Comparison of ENCODE assay signal across 16 mouse cellular contexts in the genomic region with DNA sequence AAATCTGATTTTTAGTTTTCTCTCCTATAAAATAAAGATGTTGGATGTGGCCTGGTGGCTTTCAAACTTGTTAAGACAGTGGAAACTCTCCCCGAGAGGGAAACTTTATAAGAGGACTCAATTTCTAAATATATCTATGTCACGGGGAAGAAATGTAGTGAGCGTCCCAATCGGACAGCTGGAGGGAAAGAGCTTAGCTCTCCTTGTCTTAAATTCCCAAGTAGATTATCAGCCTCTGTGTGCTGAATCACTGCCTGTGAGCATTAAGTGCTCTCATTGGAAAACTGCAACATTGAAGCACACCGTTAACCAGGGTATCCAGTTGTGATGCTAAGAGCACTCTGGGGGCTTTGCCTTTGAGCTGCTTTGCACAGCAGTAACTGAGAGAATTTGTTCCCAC. TPM values are rescaled to one million over a fixed set of nuclear protein-coding genes. Genes with fewer than 3 reads are reported as not detected.
A peak's percentile ranks its signal among the peaks of the same experiment; 100 is the strongest.
DNase-seq lines count a peak whose midpoint lies in the region; ATAC-seq and TF ChIP-seq lines count a peak whose summit lies in the region.
"Had no signal": no experiment of that assay in that cellular context is flagged by ENCODE, and none has a peak within 500 bp of the region (broad histone marks: within the 10 kb centered on the region; RNA-seq: fewer than 3 reads in every experiment).

No protein-coding gene starts in this region.

- no peak overlapping the region for H3K4me3 ChIP-seq in heart, embryonic 13.5 days
- no peak overlapping the region for H3K4me3 ChIP-seq in midbrain, embryonic 10.5 days
- no peak overlapping the region for H3K4me3 ChIP-seq in midbrain, embryonic 13.5 days (replicated peaks)
- H3K4me3 ChIP-seq in limb, embryonic 14.5 days (replicated peaks; ENCODE audit: low read length) = no peak overlapping the region
- H3K4me3 ChIP-seq: erythroblast, embryonic 14.5 days; left cerebral cortex, adult 2 months; lung, embryonic 15.5 days; stomach, embryonic 15.5 days had no signal

- DNase-seq in heart, adult 11 months = no peak
- no peak for DNase-seq in midbrain, embryonic 10.5 days (ENCODE audit: low spot score)
- DNase-seq in limb, embryonic 14.5 days (ENCODE audit: low spot score) = peak; percentile 25
- peak; percentile 43 for DNase-seq in retina, postnatal 7 days (ENCODE audit: low read depth, low spot score)
- DNase-seq in Muller cell, postnatal 12 days (ENCODE audit: inconsistent ontology term) = no peak
- DNase-seq: gastrocnemius, postnatal 10 days; kidney, adult 8-10 months; right cerebral cortex, postnatal 4 days; thymus, postnatal 36 days had no signal

- H3K27me3 ChIP-seq in heart, embryonic 13.5 days (replicated peaks) = no peaks in the 10 kb centered on the region
- H3K27me3 ChIP-seq in midbrain, embryonic 10.5 days (ENCODE audit: low read depth, poor library complexity, severe bottlenecking) = peaks cover 6% of the 10 kb centered on the region; the same call in 1 of the 2 replicates
- H3K27me3 ChIP-seq in midbrain, embryonic 13.5 days = no peaks in the 10 kb centered on the region
- no peaks in the 10 kb centered on the region for H3K27me3 ChIP-seq in limb, embryonic 14.5 days (ENCODE audit: control insufficient read depth, insufficient read depth, low read length)
- H3K27me3 ChIP-seq: lung, embryonic 15.5 days; stomach, embryonic 15.5 days had no signal

- H3K9me3 ChIP-seq in heart, embryonic 13.5 days = no peaks in the 10 kb centered on the region
- no peaks in the 10 kb centered on the region for H3K9me3 ChIP-seq in midbrain, embryonic 10.5 days (replicated peaks)
- no peaks in the 10 kb centered on the region for H3K9me3 ChIP-seq in midbrain, embryonic 13.5 days
- H3K9me3 ChIP-seq in limb, embryonic 14.5 days (ENCODE audit: control insufficient read depth, low read length) = no peaks in the 10 kb centered on the region
- H3K9me3 ChIP-seq: lung, embryonic 15.5 days; stomach, embryonic 15.5 days had no signal

- H3K4me1 ChIP-seq in heart, embryonic 13.5 days = peaks cover 41% of the 10 kb centered on the region
- peaks cover 49% of the 10 kb centered on the region for H3K4me1 ChIP-seq in midbrain, embryonic 10.5 days
- H3K4me1 ChIP-seq in midbrain, embryonic 13.5 days (replicated peaks) = peaks cover 42% of the 10 kb centered on the region
- peaks cover 18% of the 10 kb centered on the region; the same call in 1 of the 2 replicates for H3K4me1 ChIP-seq in limb, embryonic 14.5 days (ENCODE audit: control insufficient read depth, insufficient read depth, low read length)
- H3K4me1 ChIP-seq: stomach, embryonic 15.5 days had no signal

- no peaks in the 10 kb centered on the region for H3K36me3 ChIP-seq in heart, embryonic 13.5 days
- no peaks in the 10 kb centered on the region for H3K36me3 ChIP-seq in midbrain, embryonic 10.5 days
- H3K36me3 ChIP-seq in midbrain, embryonic 13.5 days = no peaks in the 10 kb centered on the region
- H3K36me3 ChIP-seq in limb, embryonic 14.5 days (ENCODE audit: control insufficient read depth, insufficient read depth, low read length) = no peaks in the 10 kb centered on the region
- H3K36me3 ChIP-seq: lung, embryonic 15.5 days; stomach, embryonic 15.5 days had no signal

- H3K27ac ChIP-seq in heart, embryonic 13.5 days (replicated peaks) = peak overlapping the region; percentile 55
- H3K27ac ChIP-seq in midbrain, embryonic 10.5 days (replicated peaks) = 0 out of 2 replicates have a peak overlapping the region, but pooled peaks have one; percentile 49
- H3K27ac ChIP-seq in midbrain, embryonic 13.5 days = no peak overlapping the region
- peak overlapping the region; percentile 45; the same call in 1 of the 2 replicates for H3K27ac ChIP-seq in limb, embryonic 14.5 days (replicated peaks; ENCODE audit: low read depth, low read length)
- H3K27ac ChIP-seq: left cerebral cortex, adult 2 months; lung, embryonic 15.5 days; stomach, embryonic 15.5 days had no signal

- no peak for TF ChIP-seq POLR2A in limb, embryonic 14.5 days (IDR thresholded peaks at IDR 0.05; ENCODE audit: borderline replicate concordance, extremely low read depth, insufficient read depth, insufficient read length)

- no peak for ATAC-seq in heart, embryonic 13.5 days (ENCODE audit: extremely low read depth, insufficient number of reproducible peaks, low FRiP score, low TSS enrichment)
- ATAC-seq in midbrain, embryonic 13.5 days = no peak
- ATAC-seq in limb, embryonic 14.5 days (ENCODE audit: low FRiP score, low read depth) = no peak
- ATAC-seq: activated CD4-positive, CD25-positive, alpha-beta regulatory T cell, adult 4 months had no signal

- no peak overlapping the region for H3K4me2 ChIP-seq in heart, embryonic 13.5 days
- H3K4me2 ChIP-seq in midbrain, embryonic 13.5 days (replicated peaks) = no peak overlapping the region
- H3K4me2 ChIP-seq in limb, embryonic 14.5 days (replicated peaks; ENCODE audit: low read depth, low read length, severe bottlenecking) = no peak overlapping the region
- H3K4me2 ChIP-seq: lung, embryonic 15.5 days; stomach, embryonic 15.5 days had no signal

- 33% methylated on average over 5 of the region's 5 CpGs for WGBS in heart, embryonic 13.5 days
- WGBS in midbrain, embryonic 10.5 days = 80% methylated on average over 5 of the region's 5 CpGs
- WGBS in midbrain, embryonic 13.5 days = 71% methylated on average over 5 of the region's 5 CpGs
- WGBS in limb, embryonic 14.5 days = 46% methylated on average over 5 of the region's 5 CpGs

- no peak overlapping the region; the same call in 1 of the 2 replicates for H3K9ac ChIP-seq in heart, embryonic 13.5 days
- no peak overlapping the region for H3K9ac ChIP-seq in midbrain, embryonic 13.5 days (replicated peaks)
- no peak overlapping the region for H3K9ac ChIP-seq in limb, embryonic 14.5 days (ENCODE audit: low read depth, low read length, severe bottlenecking)
- H3K9ac ChIP-seq: lung, embryonic 15.5 days; stomach, embryonic 15.5 days had no signal

RNA-seq across cellular contexts. Expression of a gene that starts 30.8 kb away (rescaled TPM):
- 9.3 and 9.8 TPM in 2 replicates for polyA plus RNA-seq in heart, embryonic 13.5 days (2015; fragmentation: Nextera tagmentation; extraction: Ambion mirVana)
- polyA plus RNA-seq in midbrain, embryonic 10.5 days (2016; fragmentation: Nextera tagmentation; extraction: Ambion mirVana) = 17.5 and 22.3 TPM in 2 replicates
- 31.3 and 40.6 TPM in 2 replicates for polyA plus RNA-seq in midbrain, embryonic 13.5 days (2015; fragmentation: Nextera tagmentation; extraction: Ambion mirVana)
- polyA plus RNA-seq in limb, embryonic 14.5 days (2012; rRNA removed) = 14.5 and 19.6 TPM in 2 replicates
- polyA plus RNA-seq in limb, embryonic 14.5 days (2014; fragmentation: Nextera tagmentation; extraction: Ambion mirVana) = 11.3 and 13.4 TPM in 2 replicates
- polyA plus RNA-seq: erythroblast, embryonic 14.5 days had no signal

Comparison
In these comparisons a context has a peak if more than half of its experiments do, and no peak if none do; other contexts are left out.
1. DNase-seq: peak in limb, embryonic 14.5 days (single experiment) and retina, postnatal 7 days (single experiment); none in heart, adult 11 months (single experiment), midbrain, embryonic 10.5 days (single experiment) and Muller cell, postnatal 12 days (single experiment).